12 mouse cellular contexts compared by ENCODE assay signal in genomic region chr14:61493511-61494135, GRCm38 (mm10). TPM values are rescaled to one million over a fixed set of nuclear protein-coding genes. Genes with fewer than 3 reads are reported as not detected.
DNase-seq lines count a peak whose midpoint lies in the region; ATAC-seq and TF ChIP-seq lines count a peak whose summit lies in the region.
"Had no signal": no experiment of that assay in that cellular context is flagged by ENCODE, and none has a peak within 500 bp of the region (broad histone marks: within the 10 kb centered on the region; RNA-seq: fewer than 3 reads in every experiment).

No protein-coding gene starts in this region.

- 53% methylated on average over 6 of the region's 6 CpGs for WGBS in embryonic facial prominence, embryonic 10.5 days

- TF ChIP-seq POLR2A in bone marrow macrophage, adult 2 months (IDR thresholded peaks at IDR 0.05; ENCODE audit: borderline replicate concordance, low read depth, low read length) = no peak

- DNase-seq in gastrocnemius, postnatal 10 days = peak; percentile 10
- no peak for DNase-seq in gastrocnemius, postnatal 25 days
- DNase-seq in left cerebral cortex, postnatal 25 days (ENCODE audit: low spot score in 2 of 2) = peak; percentile 18 to 19
- no peak for DNase-seq in left cerebral cortex, adult 18-20 months (ENCODE audit: low spot score in 2 of 2)
- no peak for DNase-seq in embryonic facial prominence, embryonic 10.5 days (ENCODE audit: low spot score)
- DNase-seq in adrenal gland, postnatal 4 days (ENCODE audit: low spot score in 2 of 2) = no peak

- peak; percentile 64 for ATAC-seq in common myeloid progenitor, adult 5-6 weeks (replicated peaks; ENCODE audit: low read depth, poor library complexity, severe bottlenecking)
- ATAC-seq: midbrain, embryonic 16.5 days had no signal

- H3K27ac ChIP-seq in bone marrow macrophage, adult 2 months (ENCODE audit: insufficient read depth, low read depth, low read length) = peak overlapping the region; percentile 11; the same call in 1 of the 2 replicates
- H3K27ac ChIP-seq in embryonic facial prominence, embryonic 10.5 days (replicated peaks) = no peak overlapping the region
- H3K27ac ChIP-seq: forebrain, embryonic 12.5 days; heart, embryonic 15.5 days; liver, embryonic 14.5 days had no signal

- H3K4me3 ChIP-seq in bone marrow macrophage, adult 2 months (ENCODE audit: insufficient read depth, low read length) = no peak overlapping the region
- H3K4me3 ChIP-seq in embryonic facial prominence, embryonic 10.5 days = no peak overlapping the region
- H3K4me3 ChIP-seq: forebrain, embryonic 12.5 days; heart, embryonic 15.5 days had no signal

- TF ChIP-seq CTCF in bone marrow macrophage, adult 2 months (IDR thresholded peaks at IDR 0.05; ENCODE audit: low read depth, low read length) = no peak

- H3K4me1 ChIP-seq in bone marrow macrophage, adult 2 months (ENCODE audit: control insufficient read depth, insufficient read depth, low read length) = peaks cover 29% of the 10 kb centered on the region
- peaks cover 12% of the 10 kb centered on the region for H3K4me1 ChIP-seq in embryonic facial prominence, embryonic 10.5 days
- H3K4me1 ChIP-seq: forebrain, embryonic 12.5 days; heart, embryonic 15.5 days had no signal

- no peaks in the 10 kb centered on the region for H3K36me3 ChIP-seq in embryonic facial prominence, embryonic 10.5 days (replicated peaks)
- H3K36me3 ChIP-seq: forebrain, embryonic 12.5 days; heart, embryonic 15.5 days had no signal

- no peaks in the 10 kb centered on the region for H3K9me3 ChIP-seq in embryonic facial prominence, embryonic 10.5 days
- H3K9me3 ChIP-seq: forebrain, embryonic 12.5 days; heart, embryonic 15.5 days had no signal

- H3K27me3 ChIP-seq in embryonic facial prominence, embryonic 10.5 days (replicated peaks; ENCODE audit: low read depth, poor library complexity, severe bottlenecking) = no peaks in the 10 kb centered on the region
- H3K27me3 ChIP-seq: forebrain, embryonic 12.5 days; heart, embryonic 15.5 days had no signal

- intact Hi-C loops in left cerebral cortex, postnatal 25 days (cut with DNase I) = no loop called here

RNA-seq across cellular contexts. Expression of gene Kpna3, which starts 53.9 kb away (rescaled TPM):
- 10 to 100 TPM; 86.9 to 90.7 TPM for total RNA-seq in gastrocnemius, postnatal 10 days (2021)
- 10 to 100 TPM; 89.3 to 89.8 TPM for total RNA-seq in gastrocnemius, postnatal 25 days (2021)
- total RNA-seq in left cerebral cortex, postnatal 25 days (2021) = 10 to 100 TPM; 75.3 to 76.8 TPM
- total RNA-seq in left cerebral cortex, adult 18-20 months (2021) = 10 to 100 TPM; 71.2 to 75.3 TPM
- polyA plus RNA-seq in bone marrow macrophage, adult 2 months (2012; ENCODE audit: insufficient read depth, insufficient read length, missing spikeins) = 35.1 and 35.8 TPM in 2 replicates
- 88.6 and 92.3 TPM in 2 replicates for total RNA-seq in common myeloid progenitor, adult 5-6 weeks (2017)
- polyA plus RNA-seq in embryonic facial prominence, embryonic 10.5 days (2016; fragmentation: Nextera tagmentation; extraction: Ambion mirVana) = 84.7 and 84.9 TPM in 2 replicates
- 10 to 100 TPM; 34.3 to 34.6 TPM for total RNA-seq in adrenal gland, postnatal 4 days (2021)

Comparison
In these comparisons a context has a peak if more than half of its experiments do, and no peak if none do; other contexts are left out.
1. DNase-seq: peak in gastrocnemius, postnatal 10 days (single experiment) and left cerebral cortex, postnatal 25 days (2 of 2); none in gastrocnemius, postnatal 25 days (single experiment), left cerebral cortex, adult 18-20 months (0 of 2), embryonic facial prominence, embryonic 10.5 days (single experiment) and adrenal gland, postnatal 4 days (0 of 2).